Mouse (Mus musculus): ENCODE measurements around the gene Gm29110.
"Not testable (repeated sequence)": the region's sequence is repeated elsewhere in the genome, so short reads cannot be mapped to it uniquely, and the experiment has no call there.

Gm29110 gene

DNA sequence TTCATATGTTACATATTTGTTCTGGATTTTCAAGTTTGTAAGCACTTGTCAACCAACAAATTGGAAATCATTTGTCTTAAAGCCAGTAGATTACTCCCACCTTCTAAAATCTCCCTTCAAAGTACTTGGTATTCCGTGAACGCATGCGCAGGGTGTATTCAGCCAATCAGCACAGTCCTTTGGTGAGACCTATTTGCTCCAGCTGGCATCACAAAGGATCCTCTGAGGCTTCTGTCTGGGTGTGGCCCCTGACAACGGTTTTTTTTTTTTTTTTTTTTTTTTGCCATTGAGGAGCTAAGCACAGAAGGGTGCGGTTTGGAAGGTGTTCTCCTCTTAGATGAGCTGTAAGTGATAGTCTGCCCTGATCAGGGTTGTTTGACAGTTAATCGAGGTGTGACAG, at the start of gene Gm29110:
Gene Gm29110 (plus strand): TSS at position 301 of the 400 bp plus-strand sequence.
- not testable (repeated sequence) for DNase-seq (ENCODE audit: low spot score in 2 of 2)

All from heart, adult 9 months (tissue).